Mouse (Mus musculus) limb, embryonic 13.5 days (tissue): ENCODE measurements around the gene Sae1. TPM values are rescaled to one million over a fixed set of nuclear protein-coding genes. Genes with fewer than 3 reads are reported as not detected.
"Not testable (repeated sequence)": the region's sequence is repeated elsewhere in the genome, so short reads cannot be mapped to it uniquely, and the experiment has no call there.

Experiments
- ATAC-seq: fragments of 200-750 bp; cut with Nextera tagmentation; 2 replicates; pipeline ENCODE4 v1.8.0; 2017; ENCODE audit warnings: low read depth, moderate number of reproducible peaks, moderate TSS enrichment; ENCODE audit not compliant: low FRiP score
- H3K27ac ChIP-seq: fragments of 300-500 bp; sonication (generic); 2 replicates; pipeline ENCODE4 v1.5.1; 2015; ENCODE audit warnings: inconsistent platforms, mild to moderate bottlenecking, moderate library complexity
- H3K27me3 ChIP-seq: fragments of 300-500 bp; sonication (generic); 2 replicates; pipeline ENCODE4 v1.6.1; 2015; ENCODE audit warnings: mild to moderate bottlenecking, inconsistent platforms
- H3K36me3 ChIP-seq: fragments of 300-500 bp; sonication (generic); 2 replicates; pipeline ENCODE4 v1.6.1; 2015; ENCODE audit warnings: inconsistent platforms, mild to moderate bottlenecking, moderate library complexity
- H3K4me1 ChIP-seq: fragments of 300-500 bp; sonication (generic); 2 replicates; pipeline ENCODE4 v1.6.1; 2015; ENCODE audit warnings: inconsistent platforms
- H3K4me2 ChIP-seq: fragments of 300-500 bp; sonication (generic); replicated peaks from 2 replicates; pipeline ENCODE4 v1.6.1; 2015; ENCODE audit warnings: inconsistent platforms, mild to moderate bottlenecking, moderate library complexity
- H3K4me3 ChIP-seq: fragments of 300-500 bp; sonication (generic); 2 replicates; pipeline ENCODE4 v1.5.1; 2015; ENCODE audit warnings: moderate library complexity, mild to moderate bottlenecking, inconsistent platforms
- H3K9ac ChIP-seq: fragments of 300-500 bp; sonication (generic); 2 replicates; pipeline ENCODE4 v1.6.1; 2015; ENCODE audit warnings: mild to moderate bottlenecking, inconsistent platforms
- H3K9me3 ChIP-seq: fragments of 300-500 bp; sonication (generic); 2 replicates; pipeline ENCODE4 v1.6.1; 2016; ENCODE audit warnings: inconsistent platforms
- WGBS: fragments of 180-500 bp; shearing (Covaris S2); methylation state at CpG from one replicate; pipeline ENCODE4 v1.1.7; 2015; 5-methylcytosine and 5-hydroxymethylcytosine counted together
- polyA plus RNA-seq: library from polyadenylated mRNA; unstranded; fragments of >200 nt; fragmentation: Nextera tagmentation; extraction: Ambion mirVana; gene quantifications from 2 replicates; pipeline ENCODE4 v1.2.1, GENCODE M21; 2015

Sae1 gene
- polyA plus RNA-seq, 1 experiment from 2014 or later: 359 TPM

DNA sequence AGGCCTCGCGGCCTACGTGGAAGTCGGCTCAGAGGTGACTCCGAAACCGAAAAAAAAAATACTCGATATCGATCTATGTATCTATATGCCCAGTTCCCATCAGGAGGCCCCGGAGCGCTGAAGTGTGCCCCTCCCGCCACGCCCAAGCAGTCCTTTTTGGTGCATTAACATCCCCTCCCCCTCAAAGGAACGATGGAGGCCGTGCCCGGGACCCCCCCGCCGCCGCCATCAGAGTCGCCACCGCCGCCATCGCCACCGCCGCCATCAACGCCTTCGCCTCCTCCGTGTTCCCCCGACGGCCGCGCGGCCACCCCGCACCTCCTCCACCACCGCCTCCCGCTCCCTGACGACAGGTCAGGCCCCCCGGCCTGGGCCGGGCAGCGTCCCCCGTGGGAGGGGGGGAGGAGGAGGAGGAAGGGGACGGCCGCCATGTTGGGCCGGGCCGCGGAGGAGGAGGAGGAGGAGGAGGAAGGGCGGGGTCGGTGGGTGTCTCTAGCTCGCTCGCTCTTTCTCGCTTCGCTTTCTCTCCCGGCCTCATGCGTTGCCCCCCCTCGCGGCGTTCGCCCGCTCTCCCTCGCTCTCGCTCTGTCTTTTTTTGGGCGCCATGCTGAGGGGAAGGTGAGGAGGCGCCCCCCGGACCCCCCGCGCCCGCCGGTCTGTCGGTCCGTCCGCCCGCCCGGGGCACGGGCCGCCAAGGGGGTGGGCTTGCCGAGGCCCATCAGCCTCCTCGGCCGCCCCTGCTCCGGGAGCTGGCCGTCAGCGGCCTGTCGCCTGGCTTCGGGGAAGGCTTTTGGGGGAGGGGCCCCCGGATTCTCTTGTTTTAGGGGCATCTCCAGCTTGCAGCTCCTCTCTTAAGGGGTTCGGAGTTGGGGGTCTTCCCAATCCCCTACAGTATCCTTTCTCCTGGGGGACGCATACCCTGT is 13.3 kb upstream of the Sae1 start, which contains the start of gene Zc3h4:
Gene Zc3h4 (plus strand): TSS at position 222 of the 923 bp plus-strand sequence.
- Histone ChIP-seq H3K27me3 (no peaks in the 10 kb centered on the region), H3K36me3 (no peaks in the 10 kb centered on the region), H3K4me1 (peaks cover 39% of the 10 kb centered on the region), H3K9ac (peak within 1 kb of the TSS; percentile 100), H3K9me3 (no peaks in the 10 kb centered on the region), H3K27ac (peak within 1 kb of the TSS; percentile 100), H3K4me3 (peak within 1 kb of the TSS; percentile 91), H3K4me2 (peak within 1 kb of the TSS; percentile 93)
- WGBS: under 1% methylated on average over 64 of the region's 85 CpGs
- ATAC-seq: peak; percentile 54

DNA sequence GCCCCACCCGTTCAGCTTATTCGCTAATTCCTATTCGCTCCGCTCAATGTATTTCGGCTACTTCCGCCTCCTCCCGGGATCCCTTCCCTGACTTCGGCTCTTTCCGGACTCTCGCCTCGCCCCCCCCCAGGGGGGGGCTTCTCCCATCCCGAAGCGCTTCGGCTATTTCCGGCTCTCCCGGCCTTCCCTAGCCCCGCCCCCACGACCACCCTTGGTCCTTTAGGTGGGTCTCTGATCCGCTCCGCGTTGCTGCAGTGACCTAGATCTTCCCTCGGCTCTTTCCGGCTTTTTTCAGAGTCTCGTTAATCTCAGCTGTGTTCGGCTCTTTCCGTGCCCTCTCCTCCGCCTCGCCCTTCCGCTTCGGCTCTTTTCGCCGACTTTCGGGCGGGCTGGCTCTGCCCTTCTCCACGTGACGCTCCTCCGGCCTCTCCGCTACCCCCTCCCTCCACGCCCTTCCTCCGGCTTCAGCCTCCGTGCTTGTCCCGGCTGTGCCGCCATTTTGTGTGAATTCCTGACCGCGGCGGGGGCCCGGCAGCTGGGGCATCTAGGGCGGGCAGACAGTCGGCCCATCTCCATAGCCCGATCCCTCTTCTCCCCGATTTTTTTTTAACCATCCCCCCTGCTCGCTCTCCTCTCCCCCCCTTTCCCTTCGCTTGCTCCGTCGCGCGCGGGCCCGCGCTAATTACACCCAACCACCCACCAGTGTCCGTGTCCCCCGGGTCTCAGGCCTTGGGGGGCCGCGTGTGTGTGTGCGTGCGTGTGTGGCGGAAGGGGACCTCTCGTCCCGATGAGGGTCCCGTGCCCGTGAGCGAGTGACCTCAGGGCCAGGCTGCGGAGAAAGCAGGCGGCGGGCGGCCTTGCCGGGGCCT is 12.4 kb upstream of the Sae1 start:
- no peaks in the 10 kb centered on the region for H3K27me3 ChIP-seq
- under 1% methylated on average over 76 of the region's 77 CpGs for WGBS
- peaks cover 30% of the 10 kb centered on the region for H3K4me1 ChIP-seq
- peak overlapping the region; percentile 100 for H3K27ac ChIP-seq
- H3K4me3 ChIP-seq: peak overlapping the region; percentile 91
- peak; percentile 94 for ATAC-seq
- no peaks in the 10 kb centered on the region for H3K36me3 ChIP-seq
- H3K9me3 ChIP-seq: no peaks in the 10 kb centered on the region
- peak overlapping the region; percentile 100 for H3K9ac ChIP-seq
- peak overlapping the region; percentile 93 for H3K4me2 ChIP-seq

DNA sequence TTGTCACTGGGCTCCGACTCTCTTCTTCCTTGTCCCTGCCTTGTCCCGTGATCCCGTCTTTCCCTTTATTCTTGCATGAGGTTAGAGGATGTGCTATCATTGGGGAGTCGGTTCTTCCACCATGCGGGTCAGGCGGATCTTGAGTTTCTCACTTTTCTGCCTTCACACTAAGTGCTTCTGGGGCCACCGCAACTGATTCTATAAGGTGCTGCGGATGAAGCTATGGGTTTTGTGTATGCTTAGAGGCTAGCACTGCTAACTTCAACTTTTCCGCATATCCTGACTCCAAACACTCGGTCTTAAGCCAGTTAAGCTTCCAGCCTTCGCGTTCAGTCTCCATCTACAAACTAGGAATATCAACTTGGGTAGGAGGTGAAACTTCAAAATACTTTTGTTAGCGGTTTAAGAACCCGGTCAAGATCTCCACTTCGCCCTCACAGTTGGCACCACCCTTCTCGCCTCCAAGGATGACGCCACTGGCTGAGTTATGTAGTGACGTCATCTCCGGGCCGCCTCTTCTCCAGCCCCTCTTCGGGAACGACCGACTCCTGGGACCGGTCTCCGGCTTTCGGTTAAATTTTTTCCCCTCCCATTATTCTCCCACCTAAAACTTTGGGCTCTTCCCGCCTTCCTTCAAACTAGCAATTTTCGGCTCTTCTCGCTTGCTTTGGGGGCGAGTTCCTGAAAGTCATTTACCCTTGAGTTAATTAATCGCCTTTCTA is 11.7 kb upstream of the Sae1 start:
- H3K9me3 ChIP-seq: no peaks in the 10 kb centered on the region
- H3K36me3 ChIP-seq: no peaks in the 10 kb centered on the region
- H3K4me3 ChIP-seq: peak overlapping the region; percentile 91
- peak overlapping the region; percentile 93 for H3K4me2 ChIP-seq
- no peaks in the 10 kb centered on the region for H3K27me3 ChIP-seq
- peak overlapping the region; percentile 71 for H3K9ac ChIP-seq
- H3K4me1 ChIP-seq: peaks cover 22% of the 10 kb centered on the region
- ATAC-seq: peak; percentile 84
- WGBS: under 1% methylated on average over 31 of the region's 31 CpGs
- peak overlapping the region; percentile 100 for H3K27ac ChIP-seq

DNA sequence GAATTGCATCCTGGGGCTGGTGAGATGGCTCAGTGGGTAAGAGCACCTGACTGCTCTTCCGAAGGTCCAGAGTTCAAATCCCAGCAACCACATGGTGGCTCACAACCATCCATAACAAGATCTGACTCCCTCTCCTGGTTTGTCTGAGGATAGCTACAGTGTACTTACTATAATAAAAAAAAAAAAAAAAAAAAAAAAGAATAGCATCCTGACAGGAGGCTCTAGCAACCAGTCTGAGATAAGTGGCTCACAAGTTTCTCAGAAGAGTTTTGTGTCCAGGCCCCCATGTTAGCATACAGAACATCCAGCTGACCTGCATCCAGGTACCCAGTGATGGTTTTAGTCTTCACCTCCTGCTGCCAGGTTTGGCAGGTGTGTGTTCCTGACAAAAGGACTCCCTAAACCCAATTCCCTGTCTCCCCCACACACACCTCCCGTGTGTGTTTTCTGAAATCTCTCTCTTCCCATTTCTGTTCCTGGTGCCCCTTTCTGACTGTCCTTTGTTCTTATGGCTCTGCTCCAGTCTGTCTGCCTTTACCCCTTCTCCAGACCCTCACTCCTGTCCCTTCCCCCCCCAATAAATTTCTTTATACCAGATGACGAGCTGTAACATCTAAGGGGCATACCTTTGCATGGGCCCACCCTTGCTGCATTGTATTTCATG is 10.9 kb upstream of the Sae1 start:
- 45% methylated on average over 3 of the region's 3 CpGs for WGBS
- no peak for ATAC-seq

DNA sequence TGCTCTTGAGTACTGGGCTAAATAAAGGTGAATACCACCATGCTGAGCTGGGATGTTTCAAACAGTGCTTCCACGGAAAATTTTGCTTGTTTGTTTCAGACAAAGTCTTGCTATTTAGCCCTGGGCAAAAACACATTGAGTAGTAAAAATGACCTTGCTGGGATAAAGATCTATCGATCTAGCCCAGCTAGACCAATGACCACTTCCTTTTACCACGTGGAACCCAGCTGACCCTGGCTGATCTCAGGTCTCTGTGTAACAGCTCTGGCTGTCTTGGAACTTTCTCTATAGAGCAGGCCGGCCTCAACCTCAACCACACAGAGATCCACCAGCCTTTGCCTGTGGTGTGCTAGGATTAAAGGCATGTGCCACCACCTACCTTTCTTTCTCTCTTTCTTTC is 9.9 kb upstream of the Sae1 start:
- no peak overlapping the region for H3K27ac ChIP-seq
- no peak overlapping the region for H3K4me3 ChIP-seq
- no peaks in the 10 kb centered on the region for H3K27me3 ChIP-seq
- no peak for ATAC-seq
- H3K36me3 ChIP-seq: no peaks in the 10 kb centered on the region
- no peak overlapping the region for H3K4me2 ChIP-seq
- no peak overlapping the region for H3K9ac ChIP-seq
- WGBS: 70% methylated on average over 4 of the region's 4 CpGs
- H3K4me1 ChIP-seq: peaks cover 10% of the 10 kb centered on the region
- no peaks in the 10 kb centered on the region for H3K9me3 ChIP-seq

More for the DNA sequence above, 10.9 kb upstream of the Sae1 start:
- Histone ChIP-seq H3K4me2 (peak overlapping the region; percentile 93), H3K4me3 (peak overlapping the region; percentile 91), H3K27ac (peak overlapping the region; percentile 100), H3K27me3 (no peaks in the 10 kb centered on the region), H3K4me1 (peaks cover 17% of the 10 kb centered on the region), H3K9me3 (no peaks in the 10 kb centered on the region), H3K9ac (peak overlapping the region; percentile 71), H3K36me3 (no peaks in the 10 kb centered on the region)

DNA sequence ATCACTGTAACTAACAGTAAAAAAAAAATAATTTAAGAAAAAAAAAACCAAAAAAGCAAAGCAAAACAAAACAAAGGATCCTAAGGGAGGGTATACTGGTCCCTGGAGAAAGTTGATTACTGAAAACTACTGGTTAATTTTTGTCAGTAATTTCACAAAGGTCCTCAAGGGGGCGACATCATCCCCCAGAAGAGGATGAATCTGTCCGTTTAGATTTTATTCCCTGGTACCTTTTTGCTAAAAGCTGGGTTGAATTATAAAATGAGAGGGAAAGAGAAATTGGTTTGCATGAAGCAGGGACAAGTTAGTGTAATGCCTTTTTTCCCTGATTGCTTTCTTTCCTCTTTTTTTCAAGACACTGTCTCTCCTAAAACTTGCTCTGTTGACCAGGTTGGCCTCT is 8.3 kb upstream of the Sae1 start:
- H3K9me3 ChIP-seq: no peaks in the 10 kb centered on the region
- ATAC-seq: no peak
- H3K4me2 ChIP-seq: no peak overlapping the region
- H3K27me3 ChIP-seq: no peaks in the 10 kb centered on the region
- H3K36me3 ChIP-seq: no peaks in the 10 kb centered on the region
- H3K27ac ChIP-seq: peak overlapping the region; percentile 44; the same call in 1 of the 2 replicates
- 0% methylated on average over 2 of the region's 2 CpGs for WGBS
- H3K9ac ChIP-seq: no peak overlapping the region
- no peak overlapping the region for H3K4me3 ChIP-seq
- H3K4me1 ChIP-seq: peaks cover 10% of the 10 kb centered on the region

DNA sequence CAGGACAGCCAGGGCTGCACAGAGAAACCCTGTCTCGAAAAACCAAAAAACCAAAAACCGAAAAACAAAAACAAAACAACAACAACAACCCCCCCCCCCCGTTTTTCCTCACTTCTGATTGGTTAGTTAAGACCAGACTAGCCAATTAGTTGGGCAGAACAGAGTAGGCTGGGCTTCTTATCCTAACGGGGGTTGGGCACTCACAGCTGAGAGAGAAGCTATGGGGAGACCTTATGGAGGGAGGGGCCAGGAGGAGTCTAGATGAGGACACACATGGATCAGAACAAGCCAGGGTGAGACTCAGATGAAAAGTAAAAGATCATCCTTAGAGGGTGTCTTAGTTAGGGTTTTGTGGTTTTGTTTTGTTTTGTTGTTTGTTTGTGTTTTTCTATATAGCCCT is 5.3 kb upstream of the Sae1 start:
- Histone ChIP-seq H3K4me3 (no peak overlapping the region), H3K4me2 (no peak overlapping the region), H3K4me1 (peaks cover 8% of the 10 kb centered on the region; the same call in 1 of the 2 replicates), H3K36me3 (no peaks in the 10 kb centered on the region), H3K9me3 (no peaks in the 10 kb centered on the region), H3K27ac (no peak overlapping the region), H3K27me3 (no peaks in the 10 kb centered on the region), H3K9ac (no peak overlapping the region)
- no peak for ATAC-seq
- 40% methylated on average over 4 of the region's 4 CpGs for WGBS

DNA sequence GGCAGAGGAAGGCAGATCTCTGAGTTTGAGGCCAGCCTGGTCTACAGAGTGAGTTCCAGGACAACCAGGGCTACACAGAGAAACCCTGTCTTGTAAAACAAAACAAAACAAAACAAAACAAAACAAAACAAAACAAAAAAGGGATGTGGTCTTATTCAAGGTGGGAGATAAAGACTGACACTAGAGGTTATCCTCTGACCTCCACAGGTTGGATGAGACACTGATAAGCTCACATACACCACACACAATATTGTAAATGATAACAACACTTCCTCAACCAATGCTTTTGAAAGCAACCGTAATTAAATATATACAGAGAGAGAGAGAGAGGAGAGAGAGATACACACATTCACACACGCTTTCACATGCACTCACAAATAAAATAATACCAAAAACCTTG is 2.3 kb upstream of the Sae1 start:
- H3K4me2 ChIP-seq, H3K4me3 ChIP-seq, H3K27me3 ChIP-seq, ATAC-seq, H3K9me3 ChIP-seq, H3K9ac ChIP-seq, H3K36me3 ChIP-seq, H3K27ac ChIP-seq: not testable (repeated sequence)
- peaks cover 27% of the 10 kb centered on the region for H3K4me1 ChIP-seq
- WGBS: 93% methylated on average over 2 of the region's 2 CpGs

DNA sequence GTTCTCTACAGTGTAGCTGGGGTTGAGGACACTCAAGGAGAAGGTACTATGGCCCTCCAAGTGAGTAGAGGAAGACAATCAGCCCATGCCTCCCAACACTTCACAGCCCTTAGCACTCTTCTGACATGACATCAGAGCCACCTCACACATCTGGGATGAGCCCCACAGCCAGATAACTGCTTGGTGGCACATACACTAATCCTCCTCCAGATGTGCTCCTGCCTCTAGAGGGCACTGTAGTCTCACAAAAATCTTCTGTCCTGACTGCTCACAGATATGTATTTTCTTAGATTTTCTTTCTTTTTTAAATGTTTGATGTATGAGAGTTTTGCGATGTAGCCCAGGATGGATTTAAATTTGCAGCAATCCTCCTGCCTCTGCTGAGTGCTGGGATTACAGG is 11.1 kb downstream of the Sae1 start:
- H3K4me1 ChIP-seq: no peaks in the 10 kb centered on the region
- H3K27ac ChIP-seq: no peak overlapping the region
- 91% methylated on average over 1 of the region's 1 CpGs for WGBS
- no peak for ATAC-seq
- H3K9ac ChIP-seq: no peak overlapping the region
- H3K4me3 ChIP-seq: no peak overlapping the region
- no peaks in the 10 kb centered on the region for H3K27me3 ChIP-seq
- no peak overlapping the region for H3K4me2 ChIP-seq
- H3K36me3 ChIP-seq: peaks cover 75% of the 10 kb centered on the region
- no peaks in the 10 kb centered on the region for H3K9me3 ChIP-seq

DNA sequence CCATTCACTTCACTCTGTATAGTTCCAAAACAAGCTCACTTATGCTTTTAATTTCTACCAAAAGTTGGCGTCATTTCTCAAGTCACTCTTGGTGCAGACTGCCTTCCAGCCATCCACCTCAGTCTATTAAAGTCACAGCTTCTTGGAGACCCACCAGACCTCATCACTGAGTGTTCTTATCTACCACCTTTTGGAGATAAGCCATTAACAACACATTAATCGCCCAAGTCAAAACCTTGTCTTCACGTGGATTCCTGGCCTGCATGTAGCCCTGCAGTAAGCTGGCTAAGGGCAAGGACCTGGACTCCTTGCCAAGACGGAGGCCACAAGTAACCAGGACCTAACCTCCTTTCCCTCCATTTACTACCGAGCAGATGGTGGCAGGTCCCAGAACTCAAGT is 12.6 kb downstream of the Sae1 start:
- H3K9ac ChIP-seq: no peak overlapping the region
- ATAC-seq: no peak
- no peaks in the 10 kb centered on the region for H3K27me3 ChIP-seq
- 88% methylated on average over 5 of the region's 5 CpGs for WGBS
- peaks cover 78% of the 10 kb centered on the region for H3K36me3 ChIP-seq
- H3K9me3 ChIP-seq: no peaks in the 10 kb centered on the region
- H3K4me3 ChIP-seq: no peak overlapping the region
- H3K27ac ChIP-seq: no peak overlapping the region
- H3K4me2 ChIP-seq: no peak overlapping the region
- no peaks in the 10 kb centered on the region for H3K4me1 ChIP-seq

DNA sequence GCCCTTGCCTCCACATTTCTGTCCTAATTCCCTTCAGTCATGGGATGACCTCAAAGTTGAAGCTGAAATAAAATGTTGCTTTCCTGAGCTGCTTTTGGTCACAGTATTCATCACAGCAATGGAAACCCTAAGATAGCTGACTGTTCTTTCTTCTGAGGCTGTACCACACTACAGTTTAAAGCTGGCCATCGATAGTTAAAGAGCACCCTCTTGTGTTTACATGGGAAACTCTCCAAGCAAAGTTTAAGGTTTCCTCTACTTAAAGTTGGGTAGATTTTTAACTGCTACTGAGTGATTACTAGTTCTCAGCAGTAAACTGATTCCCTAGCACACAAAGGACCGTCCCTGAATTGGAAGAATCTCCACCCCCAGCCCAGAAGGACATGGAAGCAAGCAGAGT is 13.9 kb downstream of the Sae1 start:
- Histone ChIP-seq H3K4me2 (no peak overlapping the region), H3K4me3 (no peak overlapping the region), H3K4me1 (no peaks in the 10 kb centered on the region), H3K36me3 (peaks cover 84% of the 10 kb centered on the region), H3K9me3 (no peaks in the 10 kb centered on the region), H3K27me3 (no peaks in the 10 kb centered on the region), H3K9ac (no peak overlapping the region), H3K27ac (no peak overlapping the region)
- 57% methylated on average over 2 of the region's 2 CpGs for WGBS
- ATAC-seq: no peak
